Mouse (Mus musculus): ENCODE measurements around the gene Fbxl17.

GRCm38 (mm10) chr17:63498717-63499635 lies 841 bp downstream of the Fbxl17 start:
- TF ChIP-seq POLR2A (IDR thresholded peaks at IDR 0.05; ENCODE audit: insufficient read length, low read depth) (no peak), MAX (IDR thresholded peaks at IDR 0.05; ENCODE audit: low read depth) (no peak), USF1 (IDR thresholded peaks at IDR 0.05; ENCODE audit: low read depth) (no peak), E2F4 (IDR thresholded peaks at IDR 0.05; ENCODE audit: insufficient read depth) (no peak), MYOG (IDR thresholded peaks at IDR 0.05; ENCODE audit: control insufficient read depth in 1 of 3, insufficient read depth in 1 of 3, insufficient read length in 2 of 3, low read depth in 2 of 3) (no peak), CEBPB (IDR thresholded peaks at IDR 0.05; ENCODE audit: insufficient read depth, poor library complexity, severe bottlenecking) (no peak), TCF12 (IDR thresholded peaks at IDR 0.05; ENCODE audit: insufficient read depth, poor library complexity, severe bottlenecking) (no peak), REST (IDR thresholded peaks at IDR 0.05; ENCODE audit: insufficient read depth, insufficient read length) (no peak), SRF (IDR thresholded peaks at IDR 0.05; ENCODE audit: control insufficient read depth, insufficient read length, low read depth) (no peak), TCF3 (IDR thresholded peaks at IDR 0.05; ENCODE audit: insufficient read length, low read depth) (no peak), MYOD1 (IDR thresholded peaks at IDR 0.05; ENCODE audit: control insufficient read depth in 1 of 3, insufficient read length in 2 of 3, low read depth in 2 of 3) (no peak)

All from myocyte (in vitro differentiated cells).